Mouse (Mus musculus): Measurements from ENCODE around the gene Fgfr4.
A peak's percentile ranks its signal among the peaks of the same experiment; 100 is the strongest.
"Not testable (repeated sequence)": the region's sequence is repeated elsewhere in the genome, so short reads cannot be mapped to it uniquely, and the experiment has no call there.

Gene Fgfr4

DNA sequence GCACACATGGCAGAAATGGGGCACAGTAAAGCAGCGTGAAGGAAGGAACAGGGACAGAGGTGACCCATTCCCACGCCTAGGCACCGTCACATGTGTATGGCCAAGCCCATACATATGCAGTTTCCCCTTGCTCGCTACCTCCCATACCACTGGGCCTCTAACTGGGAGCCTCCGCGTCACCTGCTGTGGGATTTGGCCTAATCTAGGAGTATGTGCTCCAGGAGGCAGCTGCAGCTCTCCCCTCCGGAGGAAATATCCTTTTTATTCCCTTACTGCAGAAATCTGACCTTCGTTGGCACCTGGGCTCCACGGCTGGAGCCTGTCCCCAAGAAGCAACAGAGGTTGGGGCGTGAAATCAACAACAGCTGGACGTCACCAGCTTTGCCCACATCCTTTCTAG lies 21.9 kb downstream of the Fgfr4 start:
- DNase-seq, result no peak

GRCm38 (mm10) chr13:55176265-55176664 lies 23.8 kb downstream of the Fgfr4 start:
- no peak for DNase-seq

- DNase-seq, result peak; percentile 39
Measured at GRCm38 (mm10) chr13:55177903-55178496, 25.6 kb downstream of the Fgfr4 start.

GRCm38 (mm10) chr13:55178556-55178955 lies 26.1 kb downstream of the Fgfr4 start:
- peak; percentile 86 for DNase-seq

DNA sequence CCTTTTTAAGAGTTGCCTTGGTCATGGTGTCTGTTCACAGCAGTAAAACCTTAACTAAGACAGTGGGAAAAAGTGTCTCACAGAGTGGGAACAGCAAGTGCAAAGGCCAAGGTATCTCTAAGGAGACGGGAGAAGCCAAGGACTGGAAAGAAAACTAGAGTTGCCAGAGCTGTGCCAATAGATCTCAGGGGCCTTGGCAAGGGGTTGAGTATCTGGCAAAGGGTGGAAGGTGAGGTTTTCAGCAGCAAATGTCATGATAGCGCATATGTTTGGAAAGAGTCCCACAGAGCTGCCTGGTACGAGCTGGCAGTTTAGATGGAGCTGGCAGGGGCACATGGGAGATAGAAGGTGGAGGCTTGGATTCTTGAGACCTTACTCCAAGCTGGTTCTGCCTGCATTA lies 27.2 kb downstream of the Fgfr4 start:
- no peak for DNase-seq

- DNase-seq, result no peak
Measured at GRCm38 (mm10) chr13:55181786-55182172, 29.3 kb downstream of the Fgfr4 start.

DNA sequence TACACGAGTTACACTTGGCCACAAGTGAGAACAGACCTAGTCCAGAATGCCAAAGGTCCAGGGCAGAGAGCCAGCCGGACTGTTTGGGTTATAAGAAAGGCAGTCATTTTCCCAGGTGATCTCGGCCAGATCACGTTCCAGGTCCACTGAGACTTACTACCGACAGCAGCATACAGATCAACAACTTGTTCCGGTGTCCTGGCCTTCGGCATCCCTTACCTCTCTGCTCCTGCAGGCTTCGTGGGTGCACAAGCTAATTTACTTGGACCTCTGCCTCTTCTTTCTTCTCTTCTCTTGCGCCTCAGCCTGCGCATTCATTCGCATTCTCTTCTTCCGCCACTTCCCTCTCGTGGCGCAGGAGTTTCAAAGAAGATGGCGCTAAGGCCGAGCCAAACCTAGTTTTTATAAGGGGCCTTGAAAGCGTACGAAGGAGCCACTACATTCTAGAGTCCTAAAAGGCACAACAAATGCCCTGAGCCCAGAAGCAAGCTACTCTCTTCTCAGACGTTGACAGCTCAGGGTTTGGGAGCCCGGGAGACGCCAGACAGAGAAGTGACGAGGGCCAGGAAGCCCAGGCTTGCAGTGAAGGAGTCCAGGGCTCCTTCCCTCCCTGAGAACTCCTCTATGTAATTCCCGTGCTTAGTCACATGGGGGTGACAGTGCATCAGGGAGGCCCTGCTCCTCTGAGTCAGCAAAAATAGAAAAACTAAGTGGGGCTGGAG lies 29.9 kb downstream of the Fgfr4 start:
- peak; percentile 89 for DNase-seq

- no peak for DNase-seq
Measured at GRCm38 (mm10) chr13:55183382-55183781, 30.9 kb downstream of the Fgfr4 start.

GRCm38 (mm10) chr13:55187062-55187461 lies 34.6 kb downstream of the Fgfr4 start:
- not testable (repeated sequence) for DNase-seq

DNA sequence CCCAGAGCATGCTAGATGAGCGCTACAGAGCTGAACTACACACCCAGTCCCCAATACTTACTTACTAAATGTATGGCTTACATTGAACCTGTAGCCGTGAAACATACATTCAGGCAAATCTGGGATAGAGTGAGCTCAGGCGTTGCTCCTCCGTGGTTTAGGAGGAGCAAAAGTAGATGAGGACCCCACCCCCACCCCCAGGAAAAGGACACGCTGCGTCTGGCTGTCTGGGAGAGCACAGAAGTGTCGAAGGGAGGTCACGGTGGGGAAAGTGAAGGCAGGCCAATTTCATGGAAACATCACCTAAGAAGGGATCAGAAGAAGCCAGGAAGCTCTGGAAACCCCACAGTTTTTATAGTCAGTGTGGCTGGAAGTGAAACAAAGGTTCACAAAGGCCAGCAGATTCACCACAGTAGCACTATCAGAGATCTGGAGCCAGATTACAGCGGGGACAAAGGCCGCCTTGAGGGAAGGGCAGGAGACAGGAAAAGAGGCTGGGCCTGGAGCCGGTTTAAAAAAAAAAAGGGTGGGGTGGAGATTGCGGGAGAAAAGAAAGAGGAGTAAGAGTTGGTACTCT lies 37.2 kb downstream of the Fgfr4 start:
- DNase-seq, result no peak

GRCm38 (mm10) chr13:55190121-55190868 lies 37.9 kb downstream of the Fgfr4 start:
- peak; percentile 98 for DNase-seq

GRCm38 (mm10) chr13:55191535-55191934 lies 39.1 kb downstream of the Fgfr4 start:
- no peak for DNase-seq

- DNase-seq, result not testable (repeated sequence)
Measured at GRCm38 (mm10) chr13:55202758-55203157, 50.3 kb downstream of the Fgfr4 start.

GRCm38 (mm10) chr13:55203740-55204139 lies 51.3 kb downstream of the Fgfr4 start:
- DNase-seq, result peak; percentile 18

DNA sequence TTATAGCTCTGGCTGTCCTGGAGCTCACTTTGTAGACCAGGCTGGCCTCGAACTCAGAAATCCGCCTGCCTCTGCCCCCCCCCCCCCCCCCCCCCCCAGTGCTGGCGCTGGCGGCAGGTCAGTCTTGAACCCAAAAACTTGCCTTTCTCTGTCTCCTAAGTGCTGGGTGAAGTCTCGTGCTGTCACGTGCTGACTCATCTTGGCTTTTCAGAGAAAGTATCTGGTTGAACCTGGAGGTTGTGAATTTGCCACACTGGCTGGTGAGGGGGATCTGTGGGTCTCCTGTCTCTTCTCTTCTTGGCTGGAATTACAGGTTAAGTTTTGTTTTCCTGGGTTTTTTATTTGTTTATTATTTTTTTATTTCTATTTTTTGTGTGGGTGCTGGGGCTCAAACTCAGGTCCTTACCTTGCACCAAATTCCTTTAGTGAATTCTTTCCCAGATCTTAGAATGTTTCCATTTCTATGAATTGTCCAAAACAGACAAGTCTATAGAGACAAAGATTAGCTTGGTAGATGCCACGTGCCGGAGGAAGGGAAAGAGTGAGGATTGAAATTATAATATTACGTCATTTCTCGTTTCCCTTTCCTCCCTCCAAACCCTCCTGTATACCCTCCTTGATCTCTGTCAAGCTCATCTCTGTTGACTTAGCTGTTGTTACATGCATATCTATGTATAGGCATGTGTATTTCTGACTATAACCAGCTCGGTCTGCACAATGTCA lies 52.4 kb downstream of the Fgfr4 start:
- DNase-seq, result no peak

DNA sequence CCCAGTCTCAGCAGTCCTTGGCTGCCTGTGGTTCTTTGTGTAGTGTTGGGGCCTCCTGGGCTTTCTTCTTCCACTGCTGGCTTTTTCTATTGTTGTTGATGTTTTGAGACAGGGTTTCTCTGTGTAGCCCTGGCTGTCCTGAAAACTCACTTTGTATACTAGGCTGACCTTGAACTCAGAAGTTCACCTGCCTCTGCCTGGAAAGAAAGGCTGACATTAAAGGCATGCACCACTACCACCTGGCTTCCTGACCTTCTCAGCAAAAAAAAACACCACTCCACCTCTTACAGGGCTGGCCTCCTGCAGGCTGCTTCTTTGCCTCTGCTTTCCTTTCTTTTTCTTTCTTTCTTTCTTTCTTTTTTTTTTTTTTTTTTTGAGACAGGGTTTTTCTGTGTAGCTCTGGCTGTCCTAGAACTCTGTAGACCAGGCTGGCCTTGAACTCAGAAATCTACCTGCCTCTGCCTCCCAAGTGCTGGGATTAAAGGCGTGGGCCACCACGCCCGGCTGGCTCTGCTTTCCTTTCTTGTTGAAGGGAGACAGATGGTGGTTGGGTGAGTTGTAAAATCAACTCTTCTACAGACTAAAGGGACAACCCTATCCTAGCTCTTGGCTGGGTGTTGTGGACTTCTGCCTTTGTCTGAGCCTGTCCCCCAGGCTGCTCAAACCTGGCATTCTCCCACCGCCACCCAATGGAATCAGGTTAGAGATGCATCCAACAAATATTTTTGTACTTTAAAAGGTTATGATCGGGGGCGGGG lies 53.2 kb downstream of the Fgfr4 start:
- no peak for DNase-seq

DNA sequence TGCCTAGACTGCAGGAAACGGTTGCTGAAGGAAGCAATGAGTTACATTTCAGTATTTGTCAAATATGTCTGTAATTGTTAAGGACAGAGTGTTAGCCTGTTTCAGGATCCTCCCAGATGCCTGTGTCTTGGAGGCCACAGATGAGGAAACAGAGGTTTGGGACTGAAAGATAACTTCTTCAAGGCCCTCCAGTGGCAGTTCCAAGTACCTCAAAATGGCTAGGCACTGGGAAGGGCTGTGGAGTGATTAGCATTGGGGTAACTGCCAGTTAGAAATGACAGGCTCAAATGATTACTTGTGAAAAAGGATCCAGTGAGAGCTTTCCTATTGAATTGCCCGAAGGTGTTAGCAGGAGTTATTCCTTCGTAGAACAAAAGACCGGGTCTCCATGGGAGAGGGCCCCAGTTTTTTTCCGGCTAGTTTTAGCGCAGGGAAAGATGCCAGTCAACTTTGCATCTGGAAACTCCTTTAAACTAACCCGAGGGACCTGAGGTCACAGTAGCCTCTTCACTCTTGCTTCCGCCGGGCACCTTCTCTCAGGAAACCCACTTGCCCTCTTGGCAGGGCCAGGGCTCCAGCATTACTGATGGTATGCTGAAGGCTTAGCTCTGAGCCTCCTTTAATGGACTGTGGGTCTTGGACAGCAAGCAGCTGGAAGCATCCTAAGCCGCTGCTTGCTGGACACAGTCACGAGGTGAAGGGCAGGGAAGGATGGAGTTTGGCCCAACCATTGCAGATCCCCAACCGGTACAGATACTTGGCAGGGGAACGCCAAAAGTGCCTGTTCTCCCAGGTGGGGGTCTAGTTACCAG lies 56.6 kb downstream of the Fgfr4 start:
- peak; percentile 15 for DNase-seq

DNA sequence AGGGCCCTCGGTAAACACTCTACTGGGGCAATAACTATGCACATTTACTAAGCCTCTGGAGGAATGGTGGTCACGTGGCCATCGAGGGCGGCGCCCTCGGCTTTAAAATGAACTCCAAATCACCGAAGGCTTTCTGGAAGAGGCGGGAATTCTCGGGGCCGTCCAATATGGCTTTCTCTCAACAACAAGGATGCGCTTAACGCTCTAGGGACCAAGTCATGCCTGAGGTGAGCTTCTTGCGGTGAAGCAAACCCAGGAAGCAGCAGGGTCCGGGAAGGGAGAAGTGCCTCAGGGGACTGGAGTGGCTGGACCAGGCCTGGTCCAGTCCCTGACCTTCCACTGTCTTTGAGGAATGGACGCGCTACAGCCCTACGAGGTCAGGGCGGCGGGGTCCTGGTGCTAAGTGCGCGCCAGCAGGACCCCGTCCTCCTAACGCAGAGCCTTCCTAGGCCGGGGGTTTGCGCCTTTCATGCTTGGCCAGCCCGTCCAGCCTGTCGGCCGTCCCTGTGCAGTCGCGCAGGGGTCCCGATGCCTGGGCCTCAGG lies 57.3 kb downstream of the Fgfr4 start, which contains the start of gene Nsd1:
Gene Nsd1, plus strand, starts transcription at position 134 of the 544 bp plus-strand sequence.
- no peak for DNase-seq

DNA sequence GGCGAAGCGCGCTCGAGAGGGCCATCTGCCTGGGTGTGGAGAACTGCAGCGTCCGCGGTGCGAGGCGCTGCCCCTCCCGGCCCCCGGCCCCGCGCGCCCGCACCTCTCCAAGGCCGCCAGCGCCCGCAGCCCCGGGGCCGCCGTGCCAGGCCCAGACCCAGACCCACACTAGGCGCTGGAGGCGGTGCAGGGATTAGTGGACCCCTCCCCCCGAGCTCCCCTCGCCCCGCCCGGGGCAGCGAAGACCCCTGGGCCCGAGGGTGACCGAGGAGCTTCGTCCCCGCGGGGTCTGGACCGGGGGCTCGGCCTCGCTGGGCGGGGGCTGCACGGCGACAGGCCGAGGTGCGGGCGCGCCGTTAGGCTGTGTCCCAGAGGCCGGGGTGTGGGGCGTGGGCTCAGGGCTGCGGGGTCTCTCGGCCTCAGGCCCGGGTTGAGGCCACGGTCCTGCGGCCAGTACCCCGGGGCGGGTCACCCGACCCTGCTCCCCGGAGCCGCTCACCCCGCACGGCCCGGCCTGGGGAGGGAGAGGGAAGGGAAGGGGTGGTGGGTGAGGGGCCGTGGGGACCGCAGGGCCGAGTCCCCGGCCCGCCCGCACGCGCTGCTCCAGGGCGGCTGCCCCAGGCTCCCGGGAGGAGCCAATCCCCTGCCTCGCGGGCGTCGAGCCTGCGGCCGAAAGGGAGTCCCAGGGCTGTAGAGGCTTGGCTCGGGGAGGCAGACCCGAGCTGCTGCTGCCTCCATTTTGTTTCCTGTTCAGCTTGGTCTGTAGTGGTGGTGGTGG lies 57.9 kb downstream of the Fgfr4 start:
- DNase-seq, result peak; percentile 72

- DNase-seq, result no peak
Measured at GRCm38 (mm10) chr13:55210971-55211220, 58.5 kb downstream of the Fgfr4 start.

Data from lung, postnatal 10 days (tissue).